Mouse (Mus musculus) E14TG2a.4 (cell line): ENCODE results near the gene Fam192a.

Source experiments
- H3K27me3 ChIP-seq: 2 replicates; pipeline ENCODE4 v1.6.1; 2014; ENCODE audit warnings: low read length, control low read depth; ENCODE audit not compliant: insufficient read depth
- H3K36me3 ChIP-seq: 2 replicates; pipeline ENCODE4 v1.6.1; 2014; ENCODE audit warnings: low read length, control low read depth; ENCODE audit not compliant: insufficient read depth
- H3K4me1 ChIP-seq: replicated peaks from 2 replicates; pipeline ENCODE4 v1.6.1; 2014; ENCODE audit warnings: low read depth, low read length, control low read depth
- H3K4me3 ChIP-seq: replicated peaks from 2 replicates; pipeline ENCODE4 v1.5.1; 2014; ENCODE audit warnings: mild to moderate bottlenecking, low read length
- H3K9me3 ChIP-seq: 2 replicates; pipeline ENCODE4 v1.6.1; 2014; ENCODE audit warnings: low read length, control low read depth
- CTCF ChIP-seq: conservative IDR thresholded peaks from 2 replicates; pipeline ENCODE4 v1.5.1; 2014; ENCODE audit warnings: low read length
- NANOG ChIP-seq: IDR thresholded peaks from 2 replicates; pipeline ENCODE4 v1.6.1; 2014; ENCODE audit warnings: borderline replicate concordance, low read length, mixed read lengths
- POU5F1 ChIP-seq: IDR thresholded peaks from 2 replicates; pipeline ENCODE4 v1.6.1; 2014; ENCODE audit warnings: low read length, borderline replicate concordance

Gene Fam192a

GRCm38 (mm10) chr8:94601607-94602385 is at the start of gene Fam192a, which contains the start of gene Rspry1:
TSS of gene Fam192a (minus strand) at chr8:94601997.
TSS of gene Rspry1 (plus strand) at chr8:94601937.
- H3K4me1 ChIP-seq, result peaks cover 37% of the 10 kb centered on the region
- no peaks in the 10 kb centered on the region for H3K9me3 ChIP-seq
- peak within 1 kb of the TSS; percentile 98 for H3K4me3 ChIP-seq
- 0 out of 2 replicates have a peak, but pooled peaks cover 7% of the 10 kb centered on the region for H3K36me3 ChIP-seq
- 0 out of 2 replicates have a peak, but pooled peaks cover 3% of the 10 kb centered on the region for H3K27me3 ChIP-seq
- TF ChIP-seq CTCF (no peak), NANOG (no peak), POU5F1 (no peak)

GRCm38 (mm10) chr8:94649496-94649895 is 47.7 kb upstream of the Fam192a start:
- no peaks in the 10 kb centered on the region for H3K27me3 ChIP-seq
- H3K4me1 ChIP-seq, result 0 out of 2 replicates have a peak, but pooled peaks cover 5% of the 10 kb centered on the region
- H3K9me3 ChIP-seq, result no peaks in the 10 kb centered on the region
- TF ChIP-seq CTCF (no peak), POU5F1 (no peak), NANOG (no peak)
- H3K36me3 ChIP-seq, result peaks cover 42% of the 10 kb centered on the region
- no peak overlapping the region for H3K4me3 ChIP-seq

- Histone ChIP-seq H3K9me3 (no peaks in the 10 kb centered on the region), H3K36me3 (peaks cover 40% of the 10 kb centered on the region), H3K4me1 (0 out of 2 replicates have a peak, but pooled peaks cover 5% of the 10 kb centered on the region), H3K27me3 (no peaks in the 10 kb centered on the region), H3K4me3 (no peak overlapping the region)
- no peak for TF ChIP-seq CTCF
- no peak for TF ChIP-seq POU5F1
- no peak for TF ChIP-seq NANOG
Observed at GRCm38 (mm10) chr8:94646165-94646564, 44.4 kb upstream of the Fam192a start.

- peaks cover 45% of the 10 kb centered on the region for H3K36me3 ChIP-seq
- no peaks in the 10 kb centered on the region for H3K9me3 ChIP-seq
- H3K27me3 ChIP-seq, result no peaks in the 10 kb centered on the region
- TF ChIP-seq NANOG (no peak), POU5F1 (no peak), CTCF (no peak)
- H3K4me3 ChIP-seq, result no peak overlapping the region
- 0 out of 2 replicates have a peak, but pooled peaks cover 5% of the 10 kb centered on the region for H3K4me1 ChIP-seq
Observed at GRCm38 (mm10) chr8:94645202-94645601, 43.4 kb upstream of the Fam192a start.

GRCm38 (mm10) chr8:94641938-94642337 is 40.1 kb upstream of the Fam192a start:
- Histone ChIP-seq H3K4me3 (no peak overlapping the region), H3K36me3 (peaks cover 65% of the 10 kb centered on the region), H3K27me3 (no peaks in the 10 kb centered on the region), H3K9me3 (no peaks in the 10 kb centered on the region), H3K4me1 (no peaks in the 10 kb centered on the region)
- TF ChIP-seq CTCF (no peak), NANOG (no peak), POU5F1 (no peak)

- no peak for TF ChIP-seq NANOG
- no peak for TF ChIP-seq CTCF
- no peak for TF ChIP-seq POU5F1
- Histone ChIP-seq H3K27me3 (no peaks in the 10 kb centered on the region), H3K9me3 (no peaks in the 10 kb centered on the region), H3K36me3 (peaks cover 64% of the 10 kb centered on the region), H3K4me1 (no peaks in the 10 kb centered on the region), H3K4me3 (no peak overlapping the region)
Observed at GRCm38 (mm10) chr8:94641183-94641582, 39.4 kb upstream of the Fam192a start.

- Histone ChIP-seq H3K36me3 (peaks cover 64% of the 10 kb centered on the region), H3K4me1 (no peaks in the 10 kb centered on the region), H3K4me3 (no peak overlapping the region), H3K27me3 (no peaks in the 10 kb centered on the region), H3K9me3 (no peaks in the 10 kb centered on the region)
- TF ChIP-seq CTCF (no peak), NANOG (no peak), POU5F1 (no peak)
Observed at GRCm38 (mm10) chr8:94634211-94634610, 32.4 kb upstream of the Fam192a start.

- Histone ChIP-seq H3K9me3 (no peaks in the 10 kb centered on the region), H3K36me3 (peaks cover 59% of the 10 kb centered on the region), H3K4me3 (no peak overlapping the region), H3K4me1 (no peaks in the 10 kb centered on the region), H3K27me3 (no peaks in the 10 kb centered on the region)
- TF ChIP-seq POU5F1, result no peak
- no peak for TF ChIP-seq NANOG
- no peak for TF ChIP-seq CTCF
Observed at GRCm38 (mm10) chr8:94633564-94634194, 31.9 kb upstream of the Fam192a start.
